Mouse (Mus musculus): Measurements from ENCODE around the gene Zfp760. TPM values are rescaled to one million over a fixed set of nuclear protein-coding genes. Genes with fewer than 3 reads are reported as not detected.
"Not testable (repeated sequence)": the region's sequence is repeated elsewhere in the genome, so short reads cannot be mapped to it uniquely, and the experiment has no call there.

The Zfp760 gene
- 0.46 TPM for polyA plus RNA-seq (2012; fragmentation: generic; extraction: Trizol)
- long read RNA-seq, experiment 1, full-length matches to known transcripts, result 1 of 1 reads
- long read RNA-seq, experiment 1, partial matches to known transcripts, result 0 of 1 reads
- long read RNA-seq, experiment 1, other reads (novel, unspliced or antisense), result 0 of 1 reads
- long read RNA-seq, experiment 2, full-length matches to known transcripts, result 5 of 5 reads
- long read RNA-seq, experiment 2, partial matches to known transcripts, result 0 of 5 reads
- long read RNA-seq, experiment 2, other reads (novel, unspliced or antisense), result 0 of 5 reads

DNA sequence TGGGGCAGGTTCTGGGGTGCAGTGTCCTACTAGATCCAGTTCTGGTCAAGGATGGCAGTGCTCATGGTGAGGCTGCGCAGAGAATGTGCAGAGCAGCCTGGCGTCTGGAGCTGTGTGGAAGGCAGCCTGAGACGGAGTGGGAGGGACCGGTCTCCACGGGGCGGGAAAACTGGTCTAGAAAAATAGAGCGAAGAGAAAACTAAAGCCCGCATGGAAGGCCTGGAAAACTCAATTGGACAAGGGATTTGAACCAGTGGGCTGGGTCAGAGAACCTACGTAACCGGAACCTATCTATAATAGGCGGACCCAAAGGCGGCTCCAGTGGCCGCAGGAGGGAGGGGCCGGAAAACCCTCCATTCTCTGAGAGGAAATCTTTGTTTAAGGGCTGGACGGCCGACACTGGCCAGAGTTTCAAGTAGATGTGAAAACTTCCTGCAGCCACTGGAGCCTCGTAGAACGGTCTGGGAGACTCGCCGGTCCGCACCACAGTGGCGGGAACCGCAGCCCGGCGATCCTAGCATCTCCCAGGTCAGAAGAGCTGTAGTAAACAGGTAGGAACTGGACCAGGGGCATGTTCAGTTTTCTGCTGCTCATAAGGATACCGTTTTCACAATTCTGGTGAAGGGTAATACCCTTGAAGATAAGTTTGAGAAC is at the start of gene Zfp760:
TSS of gene Zfp760 (plus strand) at position 399 of the 654 bp plus-strand sequence.
- Histone ChIP-seq H3K79me3 (ENCODE audit: low read depth) (no peaks in the 10 kb centered on the region), H3ac (ENCODE audit: control insufficient read depth, insufficient read length, low read depth) (peak within 1 kb of the TSS; percentile 80), H3K27me3 (ENCODE audit: control insufficient read depth, insufficient read depth, insufficient read length) (no peaks in the 10 kb centered on the region), H3K36me3 (ENCODE audit: control insufficient read depth, insufficient read depth) (no peaks in the 10 kb centered on the region), H3K4me3 (ENCODE audit: insufficient read depth, poor library complexity, severe bottlenecking) (peak within 1 kb of the TSS; percentile 38), H3K79me2 (ENCODE audit: control insufficient read depth, insufficient read depth) (peaks cover 13% of the 10 kb centered on the region)
- no peak for TF ChIP-seq MYOD1 (IDR thresholded peaks at IDR 0.05; ENCODE audit: control insufficient read depth, insufficient read length, low read depth)
- no peak for TF ChIP-seq USF1 (IDR thresholded peaks at IDR 0.05; ENCODE audit: low read depth)
- no peak for TF ChIP-seq CEBPB (IDR thresholded peaks at IDR 0.05; ENCODE audit: low read depth)
- no peak for TF ChIP-seq CTCF (IDR thresholded peaks at IDR 0.05; ENCODE audit: control insufficient read depth, insufficient read depth, insufficient read length)

DNA sequence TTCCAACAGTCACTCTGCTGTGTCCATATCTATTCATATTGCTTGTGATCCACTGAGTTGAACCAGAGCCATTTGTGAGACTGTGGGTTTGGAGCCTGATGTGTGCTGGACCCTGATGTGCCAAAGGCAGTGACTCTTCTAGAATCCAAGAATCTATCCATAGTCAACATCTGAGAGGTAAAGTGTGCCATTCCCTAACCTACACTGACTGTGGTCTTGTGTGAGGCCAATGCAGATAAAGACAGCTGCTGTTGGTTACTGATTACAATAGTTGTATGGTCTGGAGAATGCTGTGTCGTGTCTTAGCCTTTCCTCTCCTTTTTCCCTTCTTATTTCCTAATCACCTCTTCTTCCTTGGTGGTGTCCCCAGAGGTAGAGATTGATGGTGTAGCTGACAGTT is 28.7 kb upstream of the Zfp760 start:
- not testable (repeated sequence) for H3K4me3 ChIP-seq (ENCODE audit: insufficient read depth, poor library complexity, severe bottlenecking)

DNA sequence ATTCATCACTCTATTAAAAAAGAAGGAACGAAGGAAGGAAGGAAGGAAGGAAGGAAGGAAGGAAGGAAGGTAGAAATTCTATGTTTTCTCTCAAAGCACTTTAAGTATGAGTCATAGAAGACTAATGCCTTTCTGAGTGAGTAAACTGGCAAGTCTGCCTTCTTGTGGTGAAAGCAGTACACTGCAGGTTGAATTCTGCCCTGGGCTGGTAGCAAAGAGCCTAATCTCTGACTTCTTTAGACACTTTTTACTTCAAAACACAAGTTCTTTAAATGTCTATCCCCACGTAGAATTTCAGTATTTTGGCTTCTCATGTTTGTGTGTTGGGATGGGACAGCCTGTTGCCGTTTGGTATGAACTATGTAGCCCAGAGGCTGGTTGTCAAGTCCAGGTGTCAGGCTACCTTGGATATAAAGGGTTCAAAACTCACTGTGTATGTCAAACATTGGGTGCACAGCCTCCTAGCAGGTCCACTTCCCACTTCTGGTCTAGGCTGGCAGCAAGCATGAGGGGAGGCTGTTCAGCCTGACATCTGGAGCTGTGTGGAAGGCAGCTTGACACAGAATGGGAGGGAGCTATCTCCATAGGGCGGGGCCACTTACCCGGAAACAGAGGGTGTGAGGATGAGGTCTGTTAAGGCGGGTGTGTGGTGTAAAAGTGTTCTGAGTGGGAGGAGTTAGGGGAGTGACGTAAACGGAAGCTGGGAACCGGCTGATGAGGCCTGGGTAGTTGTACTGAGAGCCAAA is 28.1 kb upstream of the Zfp760 start:
- TF ChIP-seq FOSL1 (IDR thresholded peaks at IDR 0.05; ENCODE audit: insufficient read depth, low read length, poor library complexity, severe bottlenecking) (peak; percentile 34), CTCF (IDR thresholded peaks at IDR 0.05; ENCODE audit: control insufficient read depth, insufficient read depth, insufficient read length) (peak; percentile 8), USF1 (IDR thresholded peaks at IDR 0.05; ENCODE audit: low read depth) (no peak)
- Histone ChIP-seq H3K79me3 (ENCODE audit: low read depth) (no peaks in the 10 kb centered on the region), H3K36me3 (ENCODE audit: control insufficient read depth, insufficient read depth) (no peaks in the 10 kb centered on the region), H3K27me3 (ENCODE audit: control insufficient read depth, insufficient read depth, insufficient read length) (no peaks in the 10 kb centered on the region), H3K4me3 (ENCODE audit: insufficient read depth, poor library complexity, severe bottlenecking) (peak overlapping the region; percentile 28), H3K79me2 (ENCODE audit: control insufficient read depth, insufficient read depth) (no peaks in the 10 kb centered on the region), H3ac (ENCODE audit: control insufficient read depth, insufficient read length, low read depth) (no peak overlapping the region)

More for the DNA sequence above, 28.7 kb upstream of the Zfp760 start:
- H3K27me3 ChIP-seq (ENCODE audit: control insufficient read depth, insufficient read depth, insufficient read length); H3K36me3 ChIP-seq (ENCODE audit: control insufficient read depth, insufficient read depth); H3ac ChIP-seq (ENCODE audit: control insufficient read depth, insufficient read length, low read depth); H3K79me2 ChIP-seq (ENCODE audit: control insufficient read depth, insufficient read depth); H3K79me3 ChIP-seq (ENCODE audit: low read depth): not testable (repeated sequence)

DNA sequence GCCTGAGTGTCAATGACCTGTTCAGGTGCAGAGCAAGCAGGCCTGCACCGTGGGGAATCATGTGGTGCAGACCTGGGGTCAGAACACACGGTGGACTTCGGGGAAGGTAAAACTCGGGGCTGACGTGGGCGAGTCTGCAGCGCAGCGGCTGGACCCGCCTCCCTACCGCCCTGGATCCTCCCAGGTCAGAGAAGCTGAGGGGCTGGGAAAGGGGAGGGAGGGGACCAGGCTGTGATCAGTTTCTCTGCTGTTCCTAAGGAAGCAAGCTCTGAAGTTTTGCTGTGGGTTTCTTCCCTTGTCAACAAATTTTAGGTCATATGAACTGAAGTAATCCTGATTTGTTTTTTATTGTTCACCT is 27.5 kb upstream of the Zfp760 start:
- H3K27me3 ChIP-seq (ENCODE audit: control insufficient read depth, insufficient read depth, insufficient read length); H3K36me3 ChIP-seq (ENCODE audit: control insufficient read depth, insufficient read depth); H3K79me3 ChIP-seq (ENCODE audit: low read depth); H3K79me2 ChIP-seq (ENCODE audit: control insufficient read depth, insufficient read depth): not testable (repeated sequence)
- Histone ChIP-seq H3K4me3 (ENCODE audit: insufficient read depth, poor library complexity, severe bottlenecking) (peak overlapping the region; percentile 28), H3ac (ENCODE audit: control insufficient read depth, insufficient read length, low read depth) (peak overlapping the region; percentile 69)

DNA sequence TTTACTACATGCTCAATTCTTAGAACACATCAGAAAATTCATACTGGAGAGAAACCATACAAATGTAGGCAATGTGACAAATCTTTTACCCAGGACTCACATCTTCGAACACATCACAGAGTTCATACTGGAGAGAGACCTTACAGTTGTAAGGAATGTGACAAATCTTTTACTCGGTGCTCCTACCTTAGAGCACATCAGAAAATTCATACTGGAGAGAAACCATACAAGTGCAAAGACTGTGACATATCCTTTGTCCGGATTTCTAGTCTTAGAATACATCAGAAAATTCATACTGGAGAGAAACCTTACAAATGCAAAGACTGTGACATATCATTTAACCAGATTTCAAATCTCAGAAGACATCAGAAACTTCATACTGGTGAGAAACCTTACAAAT is 16.0 kb upstream of the Zfp760 start, which contains the start of gene Gm10226:
TSS of gene Gm10226 (plus strand) at position 301 of the 400 bp plus-strand sequence.
- TF ChIP-seq MAX (IDR thresholded peaks at IDR 0.05), result no peak
- TF ChIP-seq CEBPB (IDR thresholded peaks at IDR 0.05; ENCODE audit: low read depth), result no peak
- TF ChIP-seq FOSL1 (IDR thresholded peaks at IDR 0.05; ENCODE audit: insufficient read depth, low read length, poor library complexity, severe bottlenecking), result no peak
- TF ChIP-seq USF1 (IDR thresholded peaks at IDR 0.05; ENCODE audit: low read depth), result no peak
- TF ChIP-seq MYOG (IDR thresholded peaks at IDR 0.05; ENCODE audit: control insufficient read depth, extremely low read depth, insufficient read length), result no peak
- TF ChIP-seq MYOD1 (IDR thresholded peaks at IDR 0.05; ENCODE audit: control insufficient read depth, insufficient read length, low read depth), result no peak
- TF ChIP-seq CTCF (IDR thresholded peaks at IDR 0.05; ENCODE audit: control insufficient read depth, insufficient read depth, insufficient read length), result no peak
- Histone ChIP-seq H3K27me3 (ENCODE audit: control insufficient read depth, insufficient read depth, insufficient read length) (no peaks in the 10 kb centered on the region), H3K4me3 (ENCODE audit: insufficient read depth, poor library complexity, severe bottlenecking) (no peak within 1 kb of the TSS), H3K79me2 (ENCODE audit: control insufficient read depth, insufficient read depth) (no peaks in the 10 kb centered on the region), H3K36me3 (ENCODE audit: control insufficient read depth, insufficient read depth) (peaks cover 10% of the 10 kb centered on the region), H3K79me3 (ENCODE audit: low read depth) (no peaks in the 10 kb centered on the region), H3ac (ENCODE audit: control insufficient read depth, insufficient read length, low read depth) (no peak within 1 kb of the TSS)

DNA sequence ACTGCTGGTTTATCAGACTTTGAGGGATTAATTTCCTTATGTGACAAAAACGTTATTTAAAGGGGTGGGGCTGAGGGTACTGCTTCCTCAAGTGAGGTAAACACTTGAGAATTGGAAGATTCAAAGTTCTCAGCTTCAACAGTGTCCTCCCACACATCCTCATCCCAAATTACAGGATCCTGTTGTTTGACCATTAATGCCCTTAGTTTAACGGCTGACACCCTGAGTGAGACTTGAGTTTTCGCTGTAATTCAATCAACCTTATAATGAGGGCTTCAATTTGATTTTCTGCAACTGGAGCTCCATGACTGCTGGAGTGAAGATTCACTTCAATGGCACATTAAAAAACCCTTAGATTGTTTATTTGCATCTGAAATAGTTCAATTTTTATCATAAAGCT is 14.2 kb upstream of the Zfp760 start:
- Histone ChIP-seq H3K79me3 (ENCODE audit: low read depth) (no peaks in the 10 kb centered on the region), H3K79me2 (ENCODE audit: control insufficient read depth, insufficient read depth) (no peaks in the 10 kb centered on the region), H3K36me3 (ENCODE audit: control insufficient read depth, insufficient read depth) (peaks cover 10% of the 10 kb centered on the region), H3K27me3 (ENCODE audit: control insufficient read depth, insufficient read depth, insufficient read length) (no peaks in the 10 kb centered on the region), H3K4me3 (ENCODE audit: insufficient read depth, poor library complexity, severe bottlenecking) (no peak overlapping the region), H3ac (ENCODE audit: control insufficient read depth, insufficient read length, low read depth) (no peak overlapping the region)
- TF ChIP-seq MYOG (IDR thresholded peaks at IDR 0.05; ENCODE audit: control insufficient read depth, extremely low read depth, insufficient read length) (no peak), CTCF (IDR thresholded peaks at IDR 0.05; ENCODE audit: control insufficient read depth, insufficient read depth, insufficient read length) (no peak), MAX (IDR thresholded peaks at IDR 0.05) (no peak), CEBPB (IDR thresholded peaks at IDR 0.05; ENCODE audit: low read depth) (no peak), FOSL1 (IDR thresholded peaks at IDR 0.05; ENCODE audit: insufficient read depth, low read length, poor library complexity, severe bottlenecking) (no peak), MYOD1 (IDR thresholded peaks at IDR 0.05; ENCODE audit: control insufficient read depth, insufficient read length, low read depth) (no peak), USF1 (IDR thresholded peaks at IDR 0.05; ENCODE audit: low read depth) (no peak)
